Mouse (Mus musculus): ENCODE measurements around the gene Cdc42ep4.

The Cdc42ep4 gene

DNA sequence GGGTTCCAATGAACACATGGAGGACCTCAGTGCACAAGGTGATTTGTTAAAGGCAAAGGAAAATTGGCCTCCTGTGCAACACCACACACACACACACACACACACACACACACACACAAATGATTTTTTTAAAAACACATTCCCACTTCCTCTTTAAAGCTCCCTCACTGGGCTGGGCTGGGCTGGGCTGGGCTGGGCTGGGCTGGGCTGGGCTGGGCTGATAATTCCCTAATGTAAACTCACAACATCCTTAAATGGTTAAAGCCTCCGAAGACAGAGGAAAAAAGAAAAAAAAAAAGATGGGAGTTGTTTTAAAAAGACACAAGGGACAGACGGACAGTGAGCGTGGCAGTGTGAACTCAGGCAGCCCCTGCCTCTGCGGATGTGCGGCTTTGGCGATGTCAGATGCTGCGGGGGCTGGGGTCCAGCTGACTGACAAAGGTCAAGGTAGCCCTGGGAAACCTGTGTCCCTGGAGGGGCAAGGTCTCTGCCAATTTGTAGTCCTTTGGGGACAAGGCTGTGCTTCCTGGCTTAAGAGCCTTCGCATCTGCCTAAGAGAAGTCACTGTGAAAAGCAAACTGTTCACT is 26.3 kb upstream of the Cdc42ep4 start:
- DNase-seq (ENCODE audit: low spot score in 2 of 2) = peak in 1 of 2 experiments; percentile 39

DNA sequence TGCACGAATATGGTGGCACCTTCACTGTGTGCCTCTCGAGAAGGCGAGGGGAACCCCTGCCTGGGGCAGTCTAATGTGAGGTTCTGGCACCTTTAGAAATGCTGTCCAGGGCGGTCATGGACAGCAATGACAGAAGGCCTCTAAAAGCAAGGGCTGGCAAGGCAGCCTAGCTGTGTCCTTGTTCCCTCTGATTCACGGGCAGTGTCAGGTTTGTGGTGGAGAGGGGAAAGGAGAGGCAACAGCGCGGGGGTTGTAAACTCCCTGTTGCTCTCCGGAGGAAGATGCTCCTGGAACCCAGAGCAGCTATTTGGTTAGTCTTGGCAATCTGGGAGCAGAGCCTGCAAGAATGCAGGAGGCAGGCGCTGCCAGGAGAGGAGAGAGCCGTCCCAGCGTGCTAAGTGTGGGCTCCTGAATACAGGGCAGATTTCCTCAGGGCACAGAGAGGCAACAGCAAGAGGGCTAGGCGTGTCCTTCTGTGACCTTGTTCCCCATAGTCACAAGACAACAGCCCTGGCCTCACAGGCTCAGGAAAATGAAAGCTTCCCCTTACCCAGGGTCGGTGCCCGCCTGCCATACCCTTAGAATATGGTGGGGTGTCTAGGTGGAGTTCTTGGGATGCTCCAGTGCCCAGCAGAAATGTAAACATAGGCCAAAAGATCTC is 25.3 kb upstream of the Cdc42ep4 start:
- no peak for DNase-seq (ENCODE audit: low spot score in 2 of 2)

DNA sequence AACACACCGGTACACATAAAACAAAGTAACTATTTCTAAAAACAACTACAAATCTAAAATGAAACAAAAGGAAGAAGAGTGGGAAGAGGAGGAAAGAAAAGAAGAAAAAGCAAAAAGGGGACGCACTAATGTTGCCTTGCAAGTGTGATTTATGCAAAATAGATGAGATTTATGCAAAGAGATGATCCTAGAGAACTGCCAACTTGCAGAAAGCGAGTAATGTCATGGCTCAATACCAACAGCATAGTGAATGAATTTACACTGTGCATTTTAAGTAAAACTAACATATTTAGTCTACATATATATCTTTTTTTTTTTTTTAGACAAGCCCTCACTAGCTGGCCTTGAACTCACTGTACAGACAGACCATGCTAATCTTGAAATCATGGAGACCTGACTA is 23.1 kb upstream of the Cdc42ep4 start:
- no peak for DNase-seq (ENCODE audit: low spot score in 2 of 2)

DNA sequence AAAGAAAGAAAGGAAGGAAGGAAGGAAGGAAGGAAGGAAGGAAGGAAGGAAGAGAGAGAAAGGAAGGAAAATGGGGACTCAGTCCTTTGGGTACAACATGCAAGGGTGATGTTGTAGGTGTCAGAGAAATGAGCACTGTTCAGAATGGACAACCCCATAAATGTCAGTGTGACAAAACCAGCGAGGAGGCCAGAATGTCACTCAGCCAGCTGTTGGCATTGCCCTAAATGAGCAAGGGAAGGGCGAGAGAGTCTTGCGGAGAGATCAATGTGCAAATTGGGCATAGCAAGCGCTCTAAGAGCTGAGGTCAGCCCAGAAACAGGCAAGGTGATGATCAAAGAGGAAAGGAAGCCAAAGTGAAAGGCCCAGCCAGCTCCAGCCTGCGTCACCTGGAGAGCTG is 21.5 kb upstream of the Cdc42ep4 start:
- DNase-seq (ENCODE audit: low spot score in 2 of 2) = no peak

DNA sequence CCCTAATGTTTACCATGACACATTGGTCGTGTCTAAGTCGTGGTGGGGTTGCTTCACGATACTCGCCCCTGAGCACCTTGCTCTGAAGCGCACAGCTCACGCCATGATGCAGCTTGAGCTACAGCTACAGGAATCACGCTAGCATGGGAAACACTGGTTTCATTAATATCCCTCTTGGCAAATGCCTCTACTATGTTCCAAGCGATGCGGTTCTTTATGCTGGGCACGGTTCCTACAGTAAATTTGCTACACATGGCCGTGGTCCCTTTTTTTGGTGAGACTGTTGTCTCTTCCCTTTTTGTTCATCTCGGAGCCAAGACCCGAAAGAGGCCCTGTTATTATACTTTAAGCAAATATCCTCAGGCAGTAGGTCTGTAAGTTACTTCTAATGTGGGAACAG is 19.5 kb upstream of the Cdc42ep4 start:
- DNase-seq (ENCODE audit: low spot score in 2 of 2) = no peak

DNA sequence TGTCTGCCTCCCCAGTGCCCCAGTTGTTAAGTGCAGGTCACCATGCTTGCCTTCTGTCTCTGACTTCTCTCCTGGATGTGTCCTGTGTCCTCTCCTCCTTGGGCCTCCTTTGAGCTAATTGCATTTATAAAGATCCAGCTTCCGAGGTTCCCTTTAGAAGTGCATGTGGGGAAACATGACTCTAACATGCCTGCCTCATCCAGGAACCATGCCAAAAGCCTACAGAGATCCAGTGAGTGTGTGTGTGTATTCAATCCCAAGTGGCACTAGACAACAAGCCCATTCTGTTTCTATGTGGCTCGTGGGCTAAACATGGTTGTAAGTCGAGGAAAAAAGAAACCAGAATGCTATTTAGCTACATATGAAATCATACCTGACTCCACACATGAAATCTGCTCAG is 16.7 kb upstream of the Cdc42ep4 start:
- DNase-seq (ENCODE audit: low spot score in 2 of 2) = no peak

DNA sequence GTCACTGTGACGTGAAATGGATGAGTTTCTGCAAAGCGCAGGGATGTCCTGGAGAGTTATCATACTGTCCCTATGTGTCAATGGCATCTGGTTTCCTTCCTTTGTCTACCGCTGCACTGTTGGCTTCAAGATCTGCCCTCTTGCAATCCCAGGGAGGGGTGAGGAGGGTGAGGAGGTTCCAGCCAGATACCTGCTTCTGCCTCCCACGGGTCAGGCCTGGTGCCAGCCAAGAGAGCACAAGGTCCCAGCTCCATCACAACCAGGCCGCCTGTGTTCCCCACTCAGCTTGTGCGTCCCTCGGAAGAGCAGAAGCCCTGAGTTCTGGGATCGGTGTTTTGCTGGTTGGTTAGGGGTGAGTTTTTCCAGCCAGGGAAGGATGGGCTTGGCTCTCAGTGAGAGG is 15.6 kb upstream of the Cdc42ep4 start:
- DNase-seq (ENCODE audit: low spot score in 2 of 2) = peak; percentile 23 to 28

DNA sequence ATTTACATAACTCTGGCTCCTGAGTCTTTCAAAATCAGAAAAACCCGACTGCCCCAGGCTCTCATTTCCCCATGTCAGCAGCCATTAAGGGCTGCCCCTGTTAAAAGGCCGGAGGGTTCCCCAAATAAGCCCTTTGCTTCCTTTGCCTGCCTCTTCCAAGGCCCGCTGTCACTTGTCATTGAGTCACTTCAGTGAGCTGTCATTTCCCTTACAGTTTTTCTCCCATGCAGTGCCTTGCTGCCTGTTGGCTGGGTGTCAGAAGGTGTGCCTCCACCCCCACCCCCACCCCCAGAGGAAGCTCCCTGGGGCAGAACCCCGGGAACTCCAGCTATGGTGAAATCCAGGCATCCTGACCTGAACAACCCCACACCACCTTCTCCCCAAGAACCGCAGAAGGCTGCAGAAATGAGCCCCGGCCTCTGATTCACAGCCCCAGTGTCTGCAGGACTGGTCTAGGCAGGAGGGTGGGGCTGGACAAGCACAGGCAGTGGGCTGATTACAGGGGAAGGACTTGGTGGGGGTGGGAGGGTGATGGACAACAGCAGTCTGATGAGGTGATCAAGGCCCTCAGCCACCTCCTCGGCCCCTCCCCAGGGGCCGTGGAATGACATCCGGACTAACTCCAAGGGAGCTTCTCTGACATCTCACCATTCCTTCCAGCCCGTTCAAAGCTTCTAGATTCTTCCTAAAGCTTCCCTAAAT is 14.8 kb upstream of the Cdc42ep4 start:
- DNase-seq (ENCODE audit: low spot score in 2 of 2) = peak in 1 of 2 experiments; percentile 20

DNA sequence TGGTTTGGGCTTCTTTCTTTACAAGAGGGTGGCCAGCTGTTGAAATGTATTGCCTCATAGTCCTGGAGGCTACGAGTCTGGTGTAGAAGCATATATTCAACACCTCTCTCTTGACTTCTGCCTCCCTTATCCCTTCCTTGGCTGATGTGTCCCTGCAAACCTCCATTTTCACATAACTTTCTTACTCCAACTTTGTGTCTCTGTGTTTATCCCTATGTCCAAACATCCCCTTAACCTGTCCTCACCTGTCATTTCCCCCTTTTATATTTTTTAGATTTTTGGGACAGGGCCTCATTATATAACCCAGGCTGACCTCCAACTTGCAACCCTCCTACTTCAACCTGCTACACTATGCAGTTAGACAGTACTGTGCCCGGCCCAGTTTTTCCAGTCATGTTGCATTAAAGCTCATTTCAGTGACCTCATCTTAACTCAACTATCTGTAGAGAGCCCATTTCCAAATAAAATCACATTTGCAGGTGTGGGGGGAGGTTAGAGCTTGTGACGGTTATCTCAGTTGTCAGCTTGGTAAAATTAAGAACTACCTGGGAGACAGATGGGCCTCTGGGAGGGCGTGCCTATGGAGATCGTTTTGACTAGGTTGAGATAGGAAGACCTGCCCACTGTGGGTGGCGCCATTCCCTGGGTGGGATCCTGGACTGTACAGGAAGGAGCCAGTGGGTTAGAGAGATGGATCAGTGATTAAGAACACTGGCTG is 12.6 kb upstream of the Cdc42ep4 start:
- DNase-seq (ENCODE audit: low spot score in 2 of 2) = no peak

DNA sequence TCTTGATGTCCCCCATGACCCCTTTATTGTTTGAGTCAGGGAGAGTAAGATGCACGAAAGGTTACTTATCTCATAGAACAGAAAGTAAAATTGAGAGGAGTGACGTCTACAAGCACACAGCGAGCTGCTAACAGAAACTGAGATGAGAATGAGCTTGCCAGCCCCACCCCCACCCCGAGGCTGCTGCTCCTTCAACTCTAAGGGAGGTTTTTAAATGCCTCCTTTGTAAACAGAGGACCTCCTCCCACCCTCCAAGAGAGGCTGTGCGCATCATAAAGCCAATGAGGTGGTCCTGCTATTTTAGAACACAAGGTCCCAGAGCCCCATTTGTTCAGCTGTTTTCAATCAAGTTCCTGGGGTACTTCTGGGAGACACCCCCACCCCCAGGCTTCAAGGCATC is 11.8 kb upstream of the Cdc42ep4 start:
- no peak for DNase-seq (ENCODE audit: low spot score in 2 of 2)

DNA sequence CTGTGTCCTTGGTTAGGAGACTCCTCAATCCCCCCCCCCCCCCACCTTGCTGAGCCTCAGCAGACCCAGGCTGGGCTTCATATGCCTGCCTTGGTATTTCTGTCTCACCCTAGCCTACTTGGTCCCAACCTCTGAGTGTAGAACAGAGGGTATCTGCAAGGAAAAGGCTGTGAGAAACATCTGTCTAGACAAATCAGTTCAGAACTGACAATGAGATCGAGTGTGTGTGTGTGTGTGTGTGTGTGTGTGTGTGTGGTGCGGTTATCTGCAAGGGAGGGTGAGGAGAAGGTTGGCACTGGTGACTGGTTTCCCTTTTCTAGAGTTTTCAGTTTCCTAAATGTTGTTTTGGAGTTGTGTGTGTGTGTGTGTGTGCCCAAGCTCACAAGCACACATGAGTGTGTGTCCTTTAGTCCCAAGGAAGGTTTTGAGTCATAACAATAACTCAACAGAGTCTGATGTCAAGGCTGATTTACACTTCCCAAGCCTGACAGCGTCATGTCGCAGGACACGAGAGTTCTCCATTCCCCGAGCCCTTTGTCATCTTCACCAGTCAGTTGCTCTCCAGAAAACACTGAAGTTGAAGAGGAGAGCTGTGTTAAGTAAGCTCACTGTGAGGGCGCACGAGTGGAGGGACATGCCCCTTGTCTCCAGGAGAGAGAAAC is 10.6 kb upstream of the Cdc42ep4 start:
- no peak for DNase-seq (ENCODE audit: low spot score in 2 of 2)

DNA sequence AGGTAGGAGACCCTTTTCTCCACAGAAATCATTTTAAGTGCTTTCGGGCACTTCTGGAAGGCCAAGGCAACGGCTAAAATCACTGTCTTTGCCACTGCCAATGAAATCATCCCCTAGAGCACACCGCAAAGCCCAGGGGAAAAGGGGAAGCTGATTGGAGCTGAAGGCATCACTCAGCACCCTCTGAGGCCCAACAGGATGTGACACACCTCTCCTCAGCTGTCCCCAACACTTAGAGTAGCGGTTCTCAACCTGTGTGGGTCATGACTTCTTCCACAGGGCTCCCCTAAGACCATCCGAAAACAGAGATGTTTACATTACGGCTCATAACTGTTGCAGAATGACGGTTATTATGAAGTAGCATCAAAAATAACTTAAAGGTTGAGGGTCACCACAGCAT is 10.0 kb upstream of the Cdc42ep4 start:
- DNase-seq (ENCODE audit: low spot score in 2 of 2) = no peak

DNA sequence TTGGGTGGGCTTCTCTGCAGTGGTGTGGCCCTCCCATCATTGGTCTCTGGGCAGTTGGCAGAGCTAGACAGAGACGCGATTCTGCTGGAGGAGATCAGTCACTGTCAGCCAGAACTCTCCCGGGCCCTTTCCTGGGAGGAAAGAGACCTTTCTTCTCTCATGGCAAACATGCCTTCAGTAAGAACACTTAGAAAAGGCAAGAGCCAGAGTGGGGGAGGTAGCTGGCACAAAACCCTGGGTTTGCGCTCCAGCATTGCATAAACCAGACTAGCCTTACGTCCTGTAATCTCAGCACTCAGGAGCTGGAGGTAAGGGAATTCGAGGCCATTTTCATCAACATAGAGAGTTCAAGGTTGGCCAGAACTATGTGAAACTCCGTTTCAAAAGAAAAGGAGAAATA is 8.8 kb upstream of the Cdc42ep4 start:
- DNase-seq (ENCODE audit: low spot score in 2 of 2) = no peak

DNA sequence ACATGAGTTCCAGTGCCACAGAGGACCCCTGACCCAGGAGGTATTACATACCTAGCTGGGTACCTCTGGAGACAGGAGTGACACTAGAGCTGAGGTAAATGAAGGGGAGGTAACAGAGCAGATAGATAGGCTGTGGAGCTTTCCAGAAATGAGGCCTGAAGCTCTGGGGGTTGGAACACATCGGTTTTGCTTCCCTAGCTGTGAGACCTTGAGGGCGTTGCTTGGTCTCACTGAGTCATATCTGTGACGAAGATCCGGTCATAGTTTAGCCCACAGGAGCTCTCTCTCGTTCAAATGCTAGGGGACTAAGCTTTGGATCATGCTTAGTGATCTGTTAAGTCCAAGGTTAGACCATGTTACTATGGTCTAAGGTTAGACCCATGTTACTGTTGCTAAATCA is 7.2 kb upstream of the Cdc42ep4 start:
- DNase-seq (ENCODE audit: low spot score in 2 of 2) = no peak

DNA sequence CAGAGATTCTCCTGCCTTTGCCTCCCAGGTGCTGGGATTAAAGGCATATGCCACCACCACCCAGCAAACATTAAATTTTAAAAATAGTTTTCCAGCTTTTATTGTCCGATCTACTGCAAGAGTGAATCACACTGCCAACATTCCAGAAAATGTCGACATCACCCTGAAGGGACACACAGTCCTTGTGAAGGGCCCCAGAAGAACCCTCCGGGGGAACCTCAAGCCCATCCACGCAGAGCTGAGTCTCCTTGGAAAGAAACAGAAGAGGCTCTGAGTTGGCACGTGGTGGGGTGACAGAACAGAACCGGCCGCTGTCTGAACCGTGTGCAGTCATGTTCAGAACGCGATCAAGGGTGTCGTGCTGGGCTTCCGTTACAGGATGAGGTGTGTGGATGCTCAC is 4.9 kb upstream of the Cdc42ep4 start:
- no peak for DNase-seq (ENCODE audit: low spot score in 2 of 2)

DNA sequence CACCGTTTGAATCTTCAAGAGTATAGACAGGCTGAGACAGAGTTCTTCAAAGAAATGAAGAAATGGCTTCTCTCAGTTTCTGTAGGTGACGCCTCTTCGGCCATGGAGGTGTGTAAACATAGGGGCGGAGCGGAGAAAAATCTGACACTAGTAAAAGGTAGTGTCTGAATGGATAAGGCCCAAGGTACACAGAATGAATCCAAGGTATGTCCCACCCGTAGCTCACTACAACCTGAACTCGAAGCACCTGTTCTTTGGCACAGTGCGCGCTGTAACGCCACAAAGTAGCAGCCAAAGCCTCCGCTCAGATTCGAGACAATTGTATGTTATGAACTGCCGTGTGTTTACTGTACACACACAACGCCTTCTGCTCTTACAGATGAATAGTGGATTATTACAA is 4.2 kb upstream of the Cdc42ep4 start:
- DNase-seq (ENCODE audit: low spot score in 2 of 2) = no peak

DNA sequence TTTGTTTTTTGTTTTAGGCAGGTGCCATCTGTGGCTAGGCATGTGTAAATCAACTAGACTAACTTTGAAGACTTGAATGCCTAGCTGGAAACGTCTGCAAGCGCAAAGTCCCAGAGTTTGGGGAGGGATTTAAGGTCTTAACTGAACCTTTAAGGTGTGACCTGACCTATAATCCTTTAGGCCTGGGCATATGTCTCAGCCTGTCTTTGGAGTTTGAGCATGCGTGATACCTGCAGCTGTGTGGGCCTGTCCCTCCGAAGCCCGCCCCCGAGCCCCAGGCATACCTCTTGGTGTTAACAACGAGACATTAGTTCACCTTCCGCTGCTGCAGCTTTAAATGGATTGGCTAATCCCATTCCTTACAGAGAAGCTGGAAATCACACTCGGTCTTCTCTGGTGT is 3.2 kb upstream of the Cdc42ep4 start:
- DNase-seq (ENCODE audit: low spot score in 2 of 2) = no peak

DNA sequence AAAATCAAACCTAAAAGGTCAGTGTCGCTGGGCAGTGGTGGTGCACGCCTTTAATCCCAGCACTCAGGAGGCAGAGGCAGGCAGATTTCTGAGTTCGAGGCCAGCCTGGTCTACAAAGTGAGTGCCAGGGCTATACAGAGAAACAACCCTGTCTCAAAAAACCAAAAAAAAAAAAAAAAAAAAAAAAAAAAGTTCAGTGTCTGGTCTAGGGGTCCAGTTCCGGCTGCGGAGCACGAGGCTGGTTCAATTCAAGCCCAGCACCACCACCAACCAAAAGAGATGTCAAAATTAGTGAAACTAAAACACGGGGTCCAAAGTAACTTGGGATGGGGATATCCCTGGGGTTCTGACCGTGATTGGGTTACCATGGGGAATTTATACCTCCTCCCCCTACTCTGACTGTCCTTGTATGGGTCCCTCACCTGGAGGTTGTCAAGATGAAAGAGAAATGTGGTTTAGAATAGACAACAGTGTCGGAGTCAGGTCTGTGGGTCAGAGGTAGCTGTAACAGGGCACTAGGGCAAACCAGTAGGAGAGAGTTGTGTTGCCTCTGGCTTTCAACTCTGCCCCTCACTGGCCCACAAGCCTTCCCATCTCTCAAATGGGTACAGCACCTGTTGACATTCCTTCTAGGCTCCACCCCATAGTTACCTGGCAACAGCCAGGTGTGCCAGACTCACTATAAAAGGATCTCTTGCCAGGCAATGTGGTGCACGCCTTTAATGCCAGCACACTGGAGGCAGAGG is 1.2 kb upstream of the Cdc42ep4 start:
- no peak for DNase-seq (ENCODE audit: low spot score in 2 of 2)

DNA sequence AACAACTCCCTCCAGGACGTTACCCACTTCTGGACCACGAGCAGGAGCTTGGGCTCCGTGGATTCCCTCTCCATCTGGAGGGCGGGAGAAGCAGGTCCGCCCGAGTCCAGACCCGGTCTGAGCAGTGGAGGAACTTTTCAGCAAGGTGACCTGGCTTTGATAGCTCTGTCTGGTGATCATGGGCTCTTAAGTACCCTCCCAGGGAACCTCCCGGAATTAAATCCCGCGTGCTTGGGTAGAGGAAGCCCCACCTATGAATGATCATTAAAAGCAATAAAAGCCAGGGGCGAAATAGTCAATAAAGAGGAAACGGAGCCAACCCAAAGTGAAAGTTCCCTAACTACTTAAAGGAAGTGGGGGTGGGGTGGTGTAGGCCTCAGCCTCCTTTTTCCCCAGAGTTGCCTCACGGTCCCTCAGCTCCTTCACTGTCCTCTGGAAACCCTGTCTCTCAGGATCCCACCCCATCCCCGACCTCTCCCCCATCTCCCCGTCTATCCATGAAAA is 529 bp upstream of the Cdc42ep4 start:
- no peak for DNase-seq (ENCODE audit: low spot score in 2 of 2)

DNA sequence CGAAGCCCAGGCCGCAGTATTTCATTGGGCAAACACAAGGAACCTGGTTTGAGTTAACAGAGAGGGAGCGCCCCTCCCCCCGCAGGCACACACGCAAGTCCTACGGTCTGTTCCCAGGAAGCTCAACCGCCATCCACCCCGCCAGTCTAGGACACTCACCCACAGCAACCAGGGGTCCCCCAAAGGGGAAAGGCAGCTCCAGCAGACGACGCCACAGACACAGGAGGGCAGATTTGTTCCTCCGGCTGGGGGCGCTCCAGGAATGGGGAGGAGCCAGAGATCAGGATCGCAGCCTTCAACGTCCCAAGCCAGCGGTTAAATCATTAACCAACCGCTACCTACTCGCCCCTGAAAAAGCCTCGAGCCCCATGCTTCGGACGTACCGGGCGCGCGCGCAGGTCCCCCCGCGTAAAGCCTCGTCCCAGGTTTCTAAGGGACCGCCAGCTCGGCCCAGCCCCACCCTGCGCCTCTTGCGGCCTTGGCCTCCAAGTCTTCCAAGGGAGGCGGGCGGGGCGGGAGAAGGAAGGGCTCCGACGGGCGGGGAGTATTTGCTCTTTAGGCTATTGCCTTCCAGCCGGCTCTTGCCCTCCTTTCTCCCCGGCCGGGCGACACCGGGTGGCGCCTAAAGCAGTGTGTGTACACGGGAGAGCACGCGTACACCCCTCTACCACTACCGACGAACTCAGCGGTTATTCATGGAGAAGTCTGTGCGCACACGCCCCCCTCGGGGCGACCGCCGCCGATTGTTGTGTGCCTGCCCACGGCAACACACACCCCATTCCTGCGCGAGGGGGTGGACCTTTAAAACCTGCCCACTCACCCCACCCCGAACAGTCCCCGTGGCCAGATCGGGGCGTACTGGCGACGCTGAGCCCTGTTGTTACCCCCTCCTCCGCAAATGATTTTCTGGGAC is 854 bp downstream of the Cdc42ep4 start:
- DNase-seq (ENCODE audit: low spot score in 2 of 2) = peak; percentile 70 to 76
